Mouse (Mus musculus) hindbrain, postnatal 0 days (tissue): ENCODE measurements around the gene Dalrd3. TPM values are rescaled to one million over a fixed set of nuclear protein-coding genes. Genes with fewer than 3 reads are reported as not detected.

Experiments used
- ATAC-seq: fragments of 200-750 bp; cut with Nextera tagmentation; 2 replicates; pipeline ENCODE4 v1.8.0; 2017; ENCODE audit warnings: mild to moderate bottlenecking, moderate TSS enrichment, moderate library complexity
- DNase-seq: peaks from one replicate; pipeline ENCODE4 v3.0.0-alpha.2; 2015; ENCODE audit warnings: low spot score
- H3K27ac ChIP-seq: fragments of 300-500 bp; sonication (generic); 2 replicates; pipeline ENCODE4 v1.5.1; 2014; ENCODE audit warnings: mild to moderate bottlenecking
- H3K27me3 ChIP-seq: fragments of 300-500 bp; sonication (generic); 2 replicates; pipeline ENCODE4 v1.6.1; 2014; ENCODE audit warnings: low read length, mixed read lengths; ENCODE audit not compliant: insufficient read depth
- H3K36me3 ChIP-seq: fragments of 300-500 bp; sonication (generic); 2 replicates; pipeline ENCODE4 v1.6.1; 2014; ENCODE audit warnings: low read length, mixed read lengths; ENCODE audit not compliant: insufficient read depth
- H3K4me1 ChIP-seq: fragments of 300-500 bp; sonication (generic); 2 replicates; pipeline ENCODE4 v1.6.1; 2014; ENCODE audit warnings: antibody characterized with exemption, low read length, mixed read lengths; ENCODE audit not compliant: insufficient read depth
- H3K4me2 ChIP-seq: fragments of 300-500 bp; sonication (generic); 2 replicates; pipeline ENCODE4 v1.6.1; 2014; ENCODE audit warnings: low read depth, mild to moderate bottlenecking, low read length, moderate library complexity, mixed read lengths
- H3K4me3 ChIP-seq: fragments of 300-500 bp; sonication (generic); 2 replicates; pipeline ENCODE4 v1.5.1; 2014; ENCODE audit warnings: low read length
- H3K9ac ChIP-seq: fragments of 300-500 bp; sonication (generic); replicated peaks from 2 replicates; pipeline ENCODE4 v1.6.1; 2014; ENCODE audit warnings: mild to moderate bottlenecking, low read length, moderate library complexity, mixed read lengths
- H3K9me3 ChIP-seq: fragments of 300-500 bp; sonication (generic); 2 replicates; pipeline ENCODE4 v1.6.1; 2016; ENCODE audit warnings: low read length, mixed read lengths
- CTCF ChIP-seq: IDR thresholded peaks from 2 replicates; pipeline ENCODE4 v1.5.1; 2016; ENCODE audit warnings: antibody characterized with exemption, control low read depth, low read depth
- WGBS: fragments of 180-500 bp; shearing (Covaris S2); extraction: QIAGEN DNeasy Blood & Tissue Kit; methylation state at CpG from one replicate; pipeline ENCODE4 v1.1.7; 2014; 5-methylcytosine and 5-hydroxymethylcytosine counted together
- polyA plus RNA-seq: library from polyadenylated mRNA; unstranded; fragments of >200 nt; fragmentation: Nextera tagmentation; extraction: Ambion mirVana; gene quantifications from 2 replicates; pipeline ENCODE4 v1.2.1, GENCODE M21; 2015
- total RNA-seq: library from RNA; depleted of rRNA; stranded (reverse); fragments of >200 nt; gene quantifications from 2 replicates; pipeline ENCODE4 v1.2.3, GENCODE M21; 2014

Dalrd3 gene
- total and polyA plus RNA-seq, 2 experiments from 2014 or later, result 109 to 255 TPM

GRCm38 (mm10) chr9:108577934-108578544 is 8.4 kb downstream of the Dalrd3 start:
- WGBS, result 1% methylated on average over 24 of the region's 24 CpGs
- Histone ChIP-seq H3K36me3 (peaks cover 27% of the 10 kb centered on the region), H3K4me2 (peak overlapping the region; percentile 81), H3K9me3 (no peaks in the 10 kb centered on the region), H3K9ac (peak overlapping the region; percentile 96), H3K4me1 (peaks cover 19% of the 10 kb centered on the region), H3K27me3 (no peaks in the 10 kb centered on the region), H3K27ac (peak overlapping the region; percentile 98), H3K4me3 (peak overlapping the region; percentile 71)
- ATAC-seq, result 0 out of 2 replicates have a peak, but pooled peaks have one; percentile 1
- no peak for TF ChIP-seq CTCF
- DNase-seq, result peak; percentile 74

- peak within 1 kb of the TSS; percentile 81 for H3K4me2 ChIP-seq
- no peak for TF ChIP-seq CTCF
- H3K4me1 ChIP-seq, result peaks cover 19% of the 10 kb centered on the region
- H3K27me3 ChIP-seq, result no peaks in the 10 kb centered on the region
- WGBS, result 4% methylated on average over 51 of the region's 51 CpGs
- H3K9ac ChIP-seq, result peak within 1 kb of the TSS; percentile 96
- H3K4me3 ChIP-seq, result peak within 1 kb of the TSS; percentile 71
- peaks cover 22% of the 10 kb centered on the region for H3K36me3 ChIP-seq
- peak; percentile 98 for DNase-seq
- H3K9me3 ChIP-seq, result no peaks in the 10 kb centered on the region
- ATAC-seq, result peak; percentile 98
- peak within 1 kb of the TSS; percentile 98 for H3K27ac ChIP-seq
Measured at GRCm38 (mm10) chr9:108578545-108579343, 9.1 kb downstream of the Dalrd3 start, which contains the start of gene Wdr6. Wdr6 (minus strand) TSS chr9:108578739.

DNA sequence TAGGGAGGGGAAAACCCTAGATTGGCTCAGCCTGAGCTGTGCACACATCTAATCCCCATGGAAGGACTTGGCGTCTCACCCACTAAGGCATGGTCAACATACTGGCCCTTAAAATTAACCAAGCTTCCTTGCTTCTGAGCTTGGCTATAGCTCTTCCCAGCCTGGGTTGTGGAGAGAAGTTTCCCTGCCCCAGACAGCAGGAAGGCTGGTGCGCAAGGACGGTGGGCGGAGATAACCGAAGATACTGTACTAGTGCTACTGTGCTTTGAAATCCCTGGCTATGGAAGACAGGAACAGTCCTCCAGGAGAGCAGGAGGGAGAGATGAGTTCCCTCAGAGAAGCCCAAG is 9.6 kb downstream of the Dalrd3 start:
- Histone ChIP-seq H3K27ac (peak overlapping the region; percentile 98), H3K36me3 (peaks cover 18% of the 10 kb centered on the region), H3K4me2 (peak overlapping the region; percentile 81), H3K27me3 (no peaks in the 10 kb centered on the region), H3K9ac (peak overlapping the region; percentile 96), H3K4me1 (peaks cover 19% of the 10 kb centered on the region), H3K4me3 (peak overlapping the region; percentile 71; the same call in 1 of the 2 replicates), H3K9me3 (no peaks in the 10 kb centered on the region)
- WGBS, result 58% methylated on average over 5 of the region's 5 CpGs
- TF ChIP-seq CTCF, result no peak
- DNase-seq (no peak), ATAC-seq (no peak)

GRCm38 (mm10) chr9:108587571-108588180 is 18.0 kb downstream of the Dalrd3 start:
- no peak for TF ChIP-seq CTCF
- peak overlapping the region; percentile 52 for H3K4me2 ChIP-seq
- 1% methylated on average over 14 of the region's 14 CpGs for WGBS

GRCm38 (mm10) chr9:108589229-108589628 is 19.5 kb downstream of the Dalrd3 start:
- Histone ChIP-seq H3K9me3 (no peaks in the 10 kb centered on the region), H3K9ac (no peak overlapping the region), H3K4me3 (no peak overlapping the region), H3K27ac (peak overlapping the region; percentile 95), H3K4me1 (peaks cover 32% of the 10 kb centered on the region), H3K4me2 (no peak overlapping the region), H3K27me3 (no peaks in the 10 kb centered on the region), H3K36me3 (no peaks in the 10 kb centered on the region)
- DNase-seq, result peak; percentile 71
- WGBS, result 66% methylated on average over 5 of the region's 5 CpGs
- TF ChIP-seq CTCF, result peak; percentile 65
- no peak for ATAC-seq

More at GRCm38 (mm10) chr9:108587571-108588180, 18.0 kb downstream of the Dalrd3 start:
- Histone ChIP-seq H3K27me3 (no peaks in the 10 kb centered on the region), H3K9ac (peak overlapping the region; percentile 35; the same call in 1 of the 2 replicates), H3K27ac (peak overlapping the region; percentile 95), H3K4me1 (peaks cover 32% of the 10 kb centered on the region), H3K36me3 (no peaks in the 10 kb centered on the region), H3K9me3 (no peaks in the 10 kb centered on the region), H3K4me3 (0 out of 2 replicates have a peak overlapping the region, but pooled peaks have one; percentile 14)
- DNase-seq (peak; percentile 95), ATAC-seq (peak; percentile 97)

- WGBS, result 55% methylated on average over 4 of the region's 4 CpGs
- no peak overlapping the region for H3K27ac ChIP-seq
- no peak for ATAC-seq
Measured at GRCm38 (mm10) chr9:108591462-108591861, 21.8 kb downstream of the Dalrd3 start.

More at GRCm38 (mm10) chr9:108591462-108591861, 21.8 kb downstream of the Dalrd3 start:
- DNase-seq, result peak; percentile 40
- no peak for TF ChIP-seq CTCF
- no peaks in the 10 kb centered on the region for H3K9me3 ChIP-seq
- H3K27me3 ChIP-seq, result no peaks in the 10 kb centered on the region
- peaks cover 32% of the 10 kb centered on the region for H3K4me1 ChIP-seq
- H3K36me3 ChIP-seq, result no peaks in the 10 kb centered on the region
- no peak overlapping the region for H3K4me3 ChIP-seq
- no peak overlapping the region for H3K9ac ChIP-seq
- H3K4me2 ChIP-seq, result no peak overlapping the region
